15 mouse cellular contexts compared by ENCODE assay signal in genomic region chr6:30404671-30405070, GRCm38 (mm10). TPM values are rescaled to one million over a fixed set of nuclear protein-coding genes. Genes with fewer than 3 reads are reported as not detected.
A peak's percentile ranks its signal among the peaks of the same experiment; 100 is the strongest.
DNase-seq lines count a peak whose midpoint lies in the region; ATAC-seq and TF ChIP-seq lines count a peak whose summit lies in the region.
"Had no signal": no experiment of that assay in that cellular context is flagged by ENCODE, and none has a peak within 500 bp of the region (broad histone marks: within the 10 kb centered on the region; RNA-seq: fewer than 3 reads in every experiment).

No protein-coding gene starts in this region.

- DNase-seq in heart, adult 11 months, result peak; percentile 79
- no peak for DNase-seq in heart, adult 18-20 months
- peak; percentile 72 for DNase-seq in midbrain, embryonic 11.5 days (ENCODE audit: low spot score, missing footprints)
- DNase-seq in midbrain, embryonic 10.5 days (ENCODE audit: low spot score), result no peak
- no peak for DNase-seq in hindbrain, postnatal 0 days (ENCODE audit: low spot score)
- DNase-seq in urinary bladder, postnatal 36 days (ENCODE audit: low spot score in 2 of 2), result no peak
- no peak for DNase-seq in embryo, embryonic 9.5 days (ENCODE audit: extremely low spot score)
- DNase-seq: cerebellum, adult 9-11 months; heart, adult 2 months; heart, postnatal 4 days; kidney, adult 2 months; lung, adult 2 months; right cerebral cortex, postnatal 25 days had no signal

- no peaks in the 10 kb centered on the region for H3K27me3 ChIP-seq in midbrain, embryonic 11.5 days (ENCODE audit: control insufficient read depth, insufficient read depth, low read length)
- H3K27me3 ChIP-seq in midbrain, embryonic 10.5 days (ENCODE audit: low read depth, poor library complexity, severe bottlenecking), result no peaks in the 10 kb centered on the region
- H3K27me3 ChIP-seq in hindbrain, postnatal 0 days (ENCODE audit: insufficient read depth, low read length), result no peaks in the 10 kb centered on the region
- no peaks in the 10 kb centered on the region for H3K27me3 ChIP-seq in neural tube, embryonic 13.5 days
- H3K27me3 ChIP-seq: embryonic facial prominence, embryonic 12.5 days had no signal

- no peaks in the 10 kb centered on the region for H3K4me1 ChIP-seq in midbrain, embryonic 11.5 days (ENCODE audit: control insufficient read depth, insufficient read depth, low read length)
- H3K4me1 ChIP-seq in midbrain, embryonic 10.5 days, result peaks cover 32% of the 10 kb centered on the region
- peaks cover 9% of the 10 kb centered on the region for H3K4me1 ChIP-seq in hindbrain, postnatal 0 days (ENCODE audit: insufficient read depth, low read length)
- peaks cover 22% of the 10 kb centered on the region for H3K4me1 ChIP-seq in neural tube, embryonic 13.5 days (replicated peaks)
- H3K4me1 ChIP-seq: embryonic facial prominence, embryonic 12.5 days had no signal

- no peak overlapping the region for H3K4me3 ChIP-seq in midbrain, embryonic 11.5 days (ENCODE audit: low read depth, low read length)
- H3K4me3 ChIP-seq in midbrain, embryonic 10.5 days, result no peak overlapping the region
- no peak overlapping the region for H3K4me3 ChIP-seq in hindbrain, postnatal 0 days (ENCODE audit: low read length)
- no peak overlapping the region for H3K4me3 ChIP-seq in neural tube, embryonic 13.5 days
- H3K4me3 ChIP-seq: embryonic facial prominence, embryonic 12.5 days; heart, adult 2 months had no signal

- H3K36me3 ChIP-seq in midbrain, embryonic 11.5 days (ENCODE audit: control insufficient read depth, insufficient read depth, low read length), result no peaks in the 10 kb centered on the region
- peaks cover 21% of the 10 kb centered on the region for H3K36me3 ChIP-seq in midbrain, embryonic 10.5 days
- no peaks in the 10 kb centered on the region for H3K36me3 ChIP-seq in hindbrain, postnatal 0 days (ENCODE audit: insufficient read depth, low read length)
- H3K36me3 ChIP-seq in neural tube, embryonic 13.5 days, result no peaks in the 10 kb centered on the region

- no peak for ATAC-seq in midbrain, embryonic 11.5 days (ENCODE audit: low FRiP score)
- ATAC-seq in hindbrain, postnatal 0 days, result no peak
- no peak for ATAC-seq in neural tube, embryonic 13.5 days (ENCODE audit: low read depth)

- no peak overlapping the region for H3K9ac ChIP-seq in midbrain, embryonic 11.5 days (ENCODE audit: low read length)
- H3K9ac ChIP-seq in hindbrain, postnatal 0 days (replicated peaks; ENCODE audit: low read length), result no peak overlapping the region
- peak overlapping the region; percentile 49; the same call in 1 of the 2 replicates for H3K9ac ChIP-seq in neural tube, embryonic 13.5 days
- H3K9ac ChIP-seq: embryonic facial prominence, embryonic 12.5 days had no signal

- no peak overlapping the region for H3K4me2 ChIP-seq in midbrain, embryonic 11.5 days
- H3K4me2 ChIP-seq in hindbrain, postnatal 0 days (ENCODE audit: low read depth, low read length), result peak overlapping the region; percentile 67
- H3K4me2 ChIP-seq in neural tube, embryonic 13.5 days, result peak overlapping the region; percentile 56
- H3K4me2 ChIP-seq: embryonic facial prominence, embryonic 12.5 days had no signal

- no peak for TF ChIP-seq CTCF in hindbrain, postnatal 0 days (IDR thresholded peaks at IDR 0.05; ENCODE audit: low read depth)

- WGBS in midbrain, embryonic 11.5 days, result 87% methylated on average over 5 of the region's 5 CpGs
- 89% methylated on average over 5 of the region's 5 CpGs for WGBS in midbrain, embryonic 10.5 days
- WGBS in hindbrain, postnatal 0 days, result 81% methylated on average over 5 of the region's 5 CpGs
- 86% methylated on average over 5 of the region's 5 CpGs for WGBS in neural tube, embryonic 13.5 days

- H3K9me3 ChIP-seq in midbrain, embryonic 11.5 days (ENCODE audit: control insufficient read depth, low read length), result no peaks in the 10 kb centered on the region
- no peaks in the 10 kb centered on the region for H3K9me3 ChIP-seq in midbrain, embryonic 10.5 days (replicated peaks)
- no peaks in the 10 kb centered on the region for H3K9me3 ChIP-seq in hindbrain, postnatal 0 days (ENCODE audit: low read length)
- no peaks in the 10 kb centered on the region for H3K9me3 ChIP-seq in neural tube, embryonic 13.5 days
- H3K9me3 ChIP-seq: embryonic facial prominence, embryonic 12.5 days had no signal

- no peak overlapping the region for H3K27ac ChIP-seq in midbrain, embryonic 11.5 days (ENCODE audit: low read depth, low read length)
- H3K27ac ChIP-seq in midbrain, embryonic 10.5 days (replicated peaks), result no peak overlapping the region
- no peak overlapping the region for H3K27ac ChIP-seq in hindbrain, postnatal 0 days
- 0 out of 2 replicates have a peak overlapping the region, but pooled peaks have one; percentile 46 for H3K27ac ChIP-seq in neural tube, embryonic 13.5 days (replicated peaks)
- H3K27ac ChIP-seq: embryonic facial prominence, embryonic 12.5 days; heart, adult 2 months had no signal

RNA-seq across cellular contexts. Expression of gene Klhdc10, which starts 3.0 kb away (rescaled TPM):
- 10 to 100 TPM; 42.6 to 42.8 TPM for total RNA-seq in heart, adult 18-20 months (2021)
- 28.3 and 28.8 TPM in 2 replicates for polyA plus RNA-seq in midbrain, embryonic 11.5 days (2014; fragmentation: Nextera tagmentation; extraction: Ambion mirVana)
- polyA plus RNA-seq in midbrain, embryonic 10.5 days (2016; fragmentation: Nextera tagmentation; extraction: Ambion mirVana), result 27.7 and 28.0 TPM in 2 replicates
- total RNA-seq in hindbrain, postnatal 0 days (2014; rRNA removed), result 97.1 and 103 TPM in 2 replicates
- polyA plus RNA-seq in hindbrain, postnatal 0 days (2015; fragmentation: Nextera tagmentation; extraction: Ambion mirVana), result 20.6 and 23.2 TPM in 2 replicates
- polyA plus RNA-seq in neural tube, embryonic 13.5 days (2015; fragmentation: Nextera tagmentation; extraction: Ambion mirVana), result 27.8 and 31.4 TPM in 2 replicates

RNA-seq across cellular contexts. Expression of gene Zc3hc1, which starts 13.8 kb away (rescaled TPM):
- 10 to 100 TPM; 14.8 to 19.3 TPM for total RNA-seq in heart, adult 18-20 months (2021)
- 75.4 and 76.8 TPM in 2 replicates for polyA plus RNA-seq in midbrain, embryonic 11.5 days (2014; fragmentation: Nextera tagmentation; extraction: Ambion mirVana)
- polyA plus RNA-seq in midbrain, embryonic 10.5 days (2016; fragmentation: Nextera tagmentation; extraction: Ambion mirVana), result 76.3 and 83.7 TPM in 2 replicates
- 42.7 and 54.2 TPM in 2 replicates for total RNA-seq in hindbrain, postnatal 0 days (2014; rRNA removed)
- polyA plus RNA-seq in hindbrain, postnatal 0 days (2015; fragmentation: Nextera tagmentation; extraction: Ambion mirVana), result 56.5 and 59.6 TPM in 2 replicates
- 59.0 and 59.6 TPM in 2 replicates for polyA plus RNA-seq in neural tube, embryonic 13.5 days (2015; fragmentation: Nextera tagmentation; extraction: Ambion mirVana)

Comparison
In these comparisons a context has a peak if more than half of its experiments do, and no peak if none do; other contexts are left out.
1. DNase-seq: peak in heart, adult 11 months (single experiment) and midbrain, embryonic 11.5 days (single experiment); none in heart, adult 18-20 months (0 of 2), midbrain, embryonic 10.5 days (single experiment), hindbrain, postnatal 0 days (single experiment), urinary bladder, postnatal 36 days (0 of 2) and embryo, embryonic 9.5 days (single experiment).